Mouse (Mus musculus): ENCODE results near the gene Gm17349.
"Not testable (repeated sequence)": the region's sequence is repeated elsewhere in the genome, so short reads cannot be mapped to it uniquely, and the experiment has no call there.

Gene Gm17349

GRCm38 (mm10) chr15:99717386-99718334 lies 12.4 kb upstream of the Gm17349 start, which contains the start of gene Gpd1:
Gpd1 (plus strand) TSS chr15:99717515.
- no peak for DNase-seq

- DNase-seq, result no peak
Observed at GRCm38 (mm10) chr15:99716814-99717213, 11.5 kb upstream of the Gm17349 start.

- DNase-seq, result no peak
Observed at GRCm38 (mm10) chr15:99715982-99716746, 10.9 kb upstream of the Gm17349 start.

- DNase-seq, result no peak
Observed at GRCm38 (mm10) chr15:99715361-99715865, 10.1 kb upstream of the Gm17349 start.

GRCm38 (mm10) chr15:99714858-99715257 lies 9.6 kb upstream of the Gm17349 start:
- peak; percentile 77 to 78 for DNase-seq

GRCm38 (mm10) chr15:99714206-99714605 lies 8.9 kb upstream of the Gm17349 start:
- no peak for DNase-seq

GRCm38 (mm10) chr15:99713569-99713968 lies 8.3 kb upstream of the Gm17349 start:
- no peak for DNase-seq

GRCm38 (mm10) chr15:99712666-99713559 lies 7.6 kb upstream of the Gm17349 start:
- DNase-seq, result no peak

- DNase-seq, result no peak
Observed at GRCm38 (mm10) chr15:99711491-99711890, 6.2 kb upstream of the Gm17349 start.

GRCm38 (mm10) chr15:99710221-99711190 lies 5.2 kb upstream of the Gm17349 start:
- no peak for DNase-seq

GRCm38 (mm10) chr15:99708176-99708575 lies 2.9 kb upstream of the Gm17349 start:
- DNase-seq, result no peak

GRCm38 (mm10) chr15:99704881-99705280 lies 409 bp downstream of the Gm17349 start:
- DNase-seq, result no peak

- no peak for DNase-seq
Observed at GRCm38 (mm10) chr15:99704041-99704681, 1.1 kb downstream of the Gm17349 start.

- DNase-seq, result no peak
Observed at GRCm38 (mm10) chr15:99703676-99704040, 1.6 kb downstream of the Gm17349 start.

GRCm38 (mm10) chr15:99703104-99703503 lies 2.2 kb downstream of the Gm17349 start:
- no peak for DNase-seq

GRCm38 (mm10) chr15:99701999-99702900 lies 3.0 kb downstream of the Gm17349 start, which contains the start of gene Smarcd1:
Smarcd1 (plus strand) TSS chr15:99702129.
- DNase-seq, result peak; percentile 97

GRCm38 (mm10) chr15:99701640-99701998 lies 3.7 kb downstream of the Gm17349 start:
- DNase-seq, result not testable (repeated sequence)

GRCm38 (mm10) chr15:99700219-99701106 lies 4.8 kb downstream of the Gm17349 start:
- DNase-seq, result no peak
